Mouse (Mus musculus) monocyte, adult 2 months (primary cell): Measurements from ENCODE around the gene Ide.
"Not testable (repeated sequence)": the region's sequence is repeated elsewhere in the genome, so short reads cannot be mapped to it uniquely, and the experiment has no call there.

Experiments used
- DNase-seq, 2 experiments: peaks; one replicate each; pipeline ENCODE4 v3.0.0; 2022; ENCODE audit warnings: low spot score in 2 of 2, low read depth in 1 of 2

Ide gene

DNA sequence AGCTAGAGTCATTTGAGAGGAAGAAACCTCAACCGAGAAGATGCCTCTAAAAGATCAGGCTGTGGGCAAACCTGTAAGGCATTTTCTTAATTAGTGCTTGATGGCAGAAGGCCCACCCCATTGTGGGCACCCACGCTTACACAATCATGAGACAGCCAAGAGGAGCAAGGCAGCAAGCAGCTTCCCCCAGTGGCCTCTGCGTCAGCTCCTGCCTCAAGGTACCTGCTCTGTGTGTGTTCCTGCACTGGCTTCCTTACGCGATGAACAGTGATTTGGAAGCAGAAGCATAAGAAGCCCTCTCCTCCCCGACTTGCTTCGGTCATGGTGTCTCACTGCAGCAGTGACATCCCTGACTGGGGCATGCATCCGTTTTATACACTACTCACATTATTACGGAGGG is 62.1 kb downstream of the Ide start:
- no peak for DNase-seq

DNA sequence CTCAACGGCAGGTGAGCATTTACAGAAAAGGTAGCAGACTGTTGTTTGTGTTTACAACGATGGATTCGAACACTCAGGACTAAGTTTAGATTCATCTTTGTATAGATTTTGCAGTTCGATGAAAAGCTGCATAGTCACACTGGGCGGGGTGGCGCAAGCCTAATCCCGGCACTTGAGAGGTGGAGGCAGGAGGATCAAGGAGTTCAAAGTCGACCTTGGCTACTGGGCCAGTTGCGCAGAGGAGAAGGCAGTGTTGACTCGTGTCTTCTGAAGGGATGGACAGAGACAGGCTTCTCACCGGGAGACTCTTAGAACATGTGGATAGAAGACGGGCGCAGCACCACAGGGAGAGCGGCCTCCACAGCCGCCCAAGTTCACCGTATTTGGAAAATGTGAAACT is 68.5 kb downstream of the Ide start:
- DNase-seq: no peak

DNA sequence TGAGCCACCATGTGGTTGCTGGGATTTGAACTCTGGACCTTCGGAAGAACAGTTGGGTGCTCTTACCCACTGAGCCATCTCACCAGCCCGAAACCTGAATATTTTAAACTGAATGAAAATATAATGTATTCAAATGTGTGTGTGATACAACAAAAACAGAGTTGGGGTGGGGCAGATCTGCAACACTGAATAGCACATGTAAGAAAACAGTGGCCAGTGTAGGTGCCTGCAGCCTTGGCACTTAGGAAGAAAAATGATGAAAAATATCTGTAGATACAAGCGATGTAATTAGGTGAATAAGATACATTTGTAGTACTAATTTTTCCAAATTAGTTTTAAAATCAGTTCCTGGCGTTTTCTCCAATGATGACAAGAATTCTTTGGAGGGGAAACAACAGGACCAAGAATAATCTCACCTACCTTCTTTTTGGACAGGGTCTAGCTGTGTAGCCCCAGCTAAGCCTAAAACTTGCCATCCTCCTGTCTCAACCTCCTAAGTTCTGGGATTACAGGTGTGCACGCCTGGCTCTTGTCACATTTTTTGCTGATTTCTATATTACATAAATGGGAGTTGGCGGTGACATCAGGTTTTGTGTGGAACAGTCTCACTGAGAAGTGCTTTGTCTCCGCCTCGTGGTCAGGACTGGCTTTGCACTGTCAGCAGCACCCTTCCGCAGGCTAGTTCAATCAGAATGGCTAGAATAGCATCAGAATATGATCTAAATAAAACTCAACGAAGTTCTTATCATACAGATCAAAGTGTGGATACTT is 72.1 kb downstream of the Ide start:
- DNase-seq: peak; percentile 13 to 49

DNA sequence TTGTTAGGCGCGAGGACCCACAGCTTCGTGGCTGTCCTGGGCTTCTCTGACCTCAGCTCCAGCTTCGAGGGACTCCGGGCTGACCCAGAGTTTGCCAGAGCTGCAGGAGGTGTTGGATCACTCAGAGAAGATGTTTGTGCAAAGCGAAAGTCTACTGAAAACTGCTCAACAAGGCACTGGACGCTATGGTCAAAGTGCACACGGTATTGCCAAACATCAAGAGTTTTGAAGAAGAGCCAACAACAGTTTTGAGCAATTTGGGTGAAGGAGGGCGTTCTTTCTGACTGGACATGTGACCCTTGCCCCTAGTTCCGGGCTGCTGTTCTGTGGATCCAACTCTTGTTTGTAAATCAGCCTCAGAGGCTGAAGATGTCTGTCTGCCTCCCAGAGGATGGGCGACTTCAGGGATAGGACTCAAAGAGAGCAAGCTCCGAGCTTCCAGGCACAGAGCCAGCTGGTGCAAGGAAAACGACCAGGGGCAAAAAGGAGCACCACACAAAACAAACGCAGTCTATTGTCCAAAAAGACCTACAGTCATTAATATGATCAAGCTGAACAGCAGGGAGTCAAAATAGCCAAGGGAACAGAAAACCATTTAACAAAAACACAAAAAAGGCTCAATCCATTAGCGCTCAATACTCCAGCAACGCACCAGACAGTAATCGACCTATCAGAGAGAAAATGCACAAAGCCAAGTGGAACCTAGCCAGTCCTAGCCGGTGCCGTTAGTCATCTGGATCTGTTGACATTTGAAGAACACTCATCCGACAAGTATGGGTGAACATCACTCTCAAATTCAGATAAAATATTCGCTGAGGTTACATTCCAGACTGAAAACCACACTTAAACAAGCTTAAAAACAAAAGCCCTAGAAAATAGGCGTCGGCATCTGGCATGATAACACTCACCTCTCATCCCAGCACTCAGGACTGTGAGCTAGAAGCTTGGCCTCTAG is 73.4 kb downstream of the Ide start:
- no peak for DNase-seq

GRCm38 (mm10) chr19:37263566-37263942 is 74.1 kb downstream of the Ide start:
- no peak for DNase-seq

GRCm38 (mm10) chr19:37262389-37262788 is 75.3 kb downstream of the Ide start:
- no peak for DNase-seq

- no peak for DNase-seq
These were observed 82.3 kb downstream of the Ide start for GRCm38 (mm10) chr19:37255321-37255720.

GRCm38 (mm10) chr19:37252104-37252503 is 85.5 kb downstream of the Ide start:
- DNase-seq: no peak

GRCm38 (mm10) chr19:37248199-37248598 is 89.5 kb downstream of the Ide start:
- no peak for DNase-seq

DNA sequence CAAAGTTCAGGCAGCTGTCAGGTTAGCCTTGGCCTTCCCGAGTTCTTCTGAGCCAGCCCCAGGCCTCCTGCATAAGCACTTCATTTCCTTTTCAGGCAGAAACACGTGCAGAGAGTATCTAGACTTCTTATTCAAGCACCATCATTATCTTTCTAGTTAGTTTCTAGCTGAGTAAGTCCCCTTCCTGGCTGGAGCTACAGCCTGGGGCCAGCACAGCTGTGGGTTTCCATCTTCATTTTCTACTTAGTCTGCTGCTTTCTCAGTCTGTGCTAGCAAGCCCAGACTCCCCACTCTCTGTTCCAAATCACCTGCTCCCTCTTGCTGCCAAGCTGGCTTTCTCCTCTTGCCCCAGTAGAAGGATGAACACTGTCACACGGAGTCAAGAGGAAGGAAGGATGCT is 90.8 kb downstream of the Ide start:
- no peak for DNase-seq

DNA sequence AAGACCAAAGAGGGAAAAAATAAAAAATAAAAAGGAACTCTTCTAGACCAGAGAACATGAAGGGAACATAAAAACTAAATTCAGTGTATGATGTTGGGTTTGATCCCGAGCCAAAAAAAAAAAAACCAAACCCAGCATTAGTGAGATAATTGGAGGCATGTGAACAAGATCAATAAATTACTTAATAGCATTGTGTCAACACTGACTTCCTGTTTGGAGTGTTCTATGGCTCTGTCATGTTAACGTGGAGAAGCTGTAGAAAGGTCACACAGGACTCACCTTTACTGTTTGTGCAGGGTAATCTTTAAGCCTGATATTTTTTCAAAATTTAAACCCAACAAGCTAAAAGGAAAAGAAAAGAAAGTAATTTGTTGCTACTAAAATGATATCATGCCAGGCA is 94.9 kb downstream of the Ide start:
- DNase-seq: no peak

GRCm38 (mm10) chr19:37241201-37241600 is 96.5 kb downstream of the Ide start:
- no peak for DNase-seq

- no peak for DNase-seq
These were observed 98.6 kb downstream of the Ide start for GRCm38 (mm10) chr19:37239096-37239495.

- DNase-seq: no peak
These were observed 99.0 kb downstream of the Ide start for GRCm38 (mm10) chr19:37238651-37239050.

- no peak for DNase-seq
These were observed 99.8 kb downstream of the Ide start for GRCm38 (mm10) chr19:37237712-37238437.

DNA sequence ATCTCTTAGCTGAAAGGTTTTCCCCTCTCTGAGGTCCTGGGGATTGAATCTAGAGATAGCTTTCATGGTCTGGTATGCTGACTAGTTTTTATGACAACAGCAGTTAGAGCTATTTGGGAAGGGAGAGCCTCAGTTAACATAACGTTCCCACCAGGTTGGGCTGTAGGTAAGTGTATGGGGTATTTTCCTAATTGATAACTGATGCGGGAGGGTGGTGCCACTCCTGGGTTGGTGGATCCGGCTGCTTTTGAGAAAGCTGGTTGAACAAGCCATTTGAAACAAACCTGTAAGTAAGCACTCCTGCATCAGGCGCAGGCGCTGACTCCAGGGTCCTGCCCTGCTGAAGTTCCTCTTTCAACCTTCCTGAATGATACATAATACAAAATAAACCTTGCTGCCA is 100.3 kb downstream of the Ide start:
- no peak for DNase-seq

DNA sequence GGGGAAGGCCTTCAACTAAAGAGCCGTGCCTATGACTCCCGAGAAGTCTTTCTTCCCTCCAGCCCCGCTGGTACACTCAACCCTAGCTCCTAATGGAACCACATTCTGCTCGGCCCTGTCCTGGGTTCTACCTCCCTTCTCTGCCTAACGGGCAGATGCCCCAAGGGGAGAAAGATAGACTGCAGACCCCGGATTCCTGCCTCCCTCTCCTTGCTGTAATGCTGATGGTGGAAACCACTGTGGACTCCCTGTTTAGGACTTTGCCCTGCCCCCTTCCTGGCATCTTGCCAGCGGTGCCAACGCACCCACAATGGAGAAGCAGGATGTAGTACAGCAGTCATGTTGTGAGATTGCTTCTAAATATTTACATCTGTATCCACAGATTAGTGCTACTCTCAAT is 101.8 kb downstream of the Ide start:
- DNase-seq: no peak

- DNase-seq: no peak
These were observed 103.8 kb downstream of the Ide start for GRCm38 (mm10) chr19:37233561-37234539.

DNA sequence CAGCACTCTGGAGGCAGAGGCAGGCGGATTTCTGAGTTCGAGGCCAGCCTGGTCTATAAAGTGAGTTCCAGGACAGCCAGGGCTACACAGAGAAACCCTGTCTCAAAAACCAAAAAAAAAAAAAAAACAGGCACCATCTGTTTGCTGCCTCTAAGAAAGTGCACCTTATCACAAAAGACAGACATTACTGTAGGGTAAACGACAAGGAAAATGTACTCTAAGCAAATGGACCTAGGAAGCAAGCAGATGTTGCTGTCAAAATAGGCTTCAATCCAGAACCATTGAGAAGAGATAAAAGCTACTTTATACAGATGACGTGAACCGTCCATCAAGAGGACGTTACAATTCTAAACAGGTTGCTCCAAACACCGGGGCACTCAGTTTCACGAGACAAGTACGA is 105.1 kb downstream of the Ide start:
- DNase-seq: not testable (repeated sequence)

GRCm38 (mm10) chr19:37225197-37225862 is 112.3 kb downstream of the Ide start:
- no peak for DNase-seq
